Mouse (Mus musculus) MEL (cell line): Measurements from ENCODE around the gene Fam193b.

ENCODE experiments used
- CTCF ChIP-seq, 3 experiments: IDR thresholded peaks in 2 of 3; conservative IDR thresholded peaks in 1 of 3; 2 replicates each; pipeline ENCODE4 v1.5.1; 2011 to 2012; ENCODE audit warnings: low read length in 3 of 3, low read depth in 2 of 3, mild to moderate bottlenecking in 2 of 3, improper control_type of control experiment in 1 of 3, inconsistent platforms in 1 of 3, mixed read lengths in 1 of 3, moderate library complexity in 1 of 3; ENCODE audit not compliant: control insufficient read depth in 1 of 3, insufficient read depth in 1 of 3, poor library complexity in 1 of 3, severe bottlenecking in 1 of 3
- EP300 ChIP-seq, 2 experiments: IDR thresholded peaks; 2 replicates each; pipeline ENCODE4 v1.6.1; 2011; ENCODE audit warnings: improper control_type of control experiment in 2 of 2, low read length in 2 of 2, low read depth in 1 of 2, mild to moderate bottlenecking in 1 of 2
- GATA1 ChIP-seq: IDR thresholded peaks from 2 replicates; pipeline ENCODE4 v1.6.1; 2011; ENCODE audit warnings: low read depth, low read length, improper control_type of control experiment
- MAX ChIP-seq: IDR thresholded peaks from 2 replicates; pipeline ENCODE4 v1.6.1; 2011; ENCODE audit warnings: low read length, improper control_type of control experiment
- POLR2AphosphoS5 ChIP-seq: IDR thresholded peaks from 2 replicates; pipeline ENCODE4 v1.6.1; 2012; ENCODE audit warnings: low read depth, borderline replicate concordance, mild to moderate bottlenecking, inconsistent platforms, low read length, moderate library complexity, mixed read lengths

- peak; percentile 35; the same call in 1 of the 2 replicates for TF ChIP-seq MAX
- no peak for TF ChIP-seq POLR2AphosphoS5
- peak in 1 of 3 experiments; percentile 27; a peak in 2 of 6 replicates for TF ChIP-seq CTCF (IDR thresholded peaks at IDR 0.05 in 2 of 3, conservative IDR thresholded peaks at IDR 0.05 in 1 of 3; ENCODE audit: control insufficient read depth in 1 of 3, insufficient read depth in 1 of 3, low read depth in 2 of 3, low read length in 3 of 3, poor library complexity in 1 of 3, severe bottlenecking in 1 of 3)
- TF ChIP-seq EP300 (IDR thresholded peaks at IDR 0.05; ENCODE audit: low read depth in 1 of 2, low read length in 2 of 2), result no peak
- TF ChIP-seq GATA1, result no peak
These were observed 49.4 kb upstream of the Fam193b start for GRCm38 (mm10) chr13:55620275-55620674.
